Mouse (Mus musculus) heart, embryonic 14.5 days (tissue): ENCODE data around the gene Zfp59. TPM values are rescaled to one million over a fixed set of nuclear protein-coding genes. Genes with fewer than 3 reads are reported as not detected.
"Not testable (repeated sequence)": the region's sequence is repeated elsewhere in the genome, so short reads cannot be mapped to it uniquely, and the experiment has no call there.

ENCODE experiments used
- ATAC-seq: fragments of 200-750 bp; cut with Nextera tagmentation; 2 replicates; pipeline ENCODE4 v1.8.0; 2017; ENCODE audit warnings: low read depth, moderate TSS enrichment; ENCODE audit not compliant: insufficient number of reproducible peaks, insufficient read depth, low FRiP score
- H3K27ac ChIP-seq, 2 experiments: fragments of 200-500 bp in 1 of 2; fragments of 300-500 bp in 1 of 2; sonication (generic) in 1 of 2; replicated peaks in 1 of 2; 2 replicates each; pipeline ENCODE4 v1.5.1; 2012 to 2014; ENCODE audit warnings: low read depth in 2 of 2, low read length in 2 of 2, control low read depth in 1 of 2, mild to moderate bottlenecking in 1 of 2, mixed read lengths in 1 of 2; ENCODE audit not compliant: control insufficient read depth in 1 of 2, insufficient read depth in 1 of 2
- H3K27me3 ChIP-seq: fragments of 300-500 bp; sonication (generic); 2 replicates; pipeline ENCODE4 v1.6.1; 2014; ENCODE audit warnings: mild to moderate bottlenecking, low read length, control low read depth; ENCODE audit not compliant: control insufficient read depth, insufficient read depth
- H3K36me3 ChIP-seq: fragments of 300-500 bp; sonication (generic); 2 replicates; pipeline ENCODE4 v1.6.1; 2014; ENCODE audit warnings: mild to moderate bottlenecking, control low read depth, low read length, mixed read lengths; ENCODE audit not compliant: control insufficient read depth, insufficient read depth
- H3K4me1 ChIP-seq, 2 experiments: fragments of 200-500 bp in 1 of 2; fragments of 300-500 bp in 1 of 2; sonication (generic) in 1 of 2; 2 replicates each; pipeline ENCODE4 v1.6.1; 2012 to 2014; ENCODE audit warnings: low read length in 2 of 2, control low read depth in 1 of 2, mixed read lengths in 1 of 2; ENCODE audit not compliant: control insufficient read depth in 2 of 2, insufficient read depth in 2 of 2
- H3K4me2 ChIP-seq: fragments of 300-500 bp; sonication (generic); 2 replicates; pipeline ENCODE4 v1.6.1; 2014; ENCODE audit warnings: mild to moderate bottlenecking, low read length
- H3K4me3 ChIP-seq, 2 experiments: fragments of 200-500 bp in 1 of 2; fragments of 300-500 bp in 1 of 2; sonication (generic) in 1 of 2; 2 replicates each; pipeline ENCODE4 v1.5.1; 2012 to 2014; ENCODE audit warnings: low read length in 2 of 2, mild to moderate bottlenecking in 2 of 2, control low read depth in 1 of 2, low read depth in 1 of 2, moderate library complexity in 1 of 2; ENCODE audit not compliant: control insufficient read depth in 1 of 2, insufficient read depth in 1 of 2
- H3K9ac ChIP-seq: fragments of 300-500 bp; sonication (generic); 2 replicates; pipeline ENCODE4 v1.6.1; 2014; ENCODE audit warnings: mild to moderate bottlenecking, low read length
- H3K9me3 ChIP-seq: fragments of 300-500 bp; sonication (generic); 2 replicates; pipeline ENCODE4 v1.6.1; 2016; ENCODE audit warnings: low read length, control low read depth; ENCODE audit not compliant: control insufficient read depth
- WGBS: fragments of 180-500 bp; shearing (Covaris S2); extraction: QIAGEN DNeasy Blood & Tissue Kit; methylation state at CpG from one replicate; pipeline ENCODE4 v1.1.7; 2014; 5-methylcytosine and 5-hydroxymethylcytosine counted together
- polyA plus RNA-seq: library from polyadenylated mRNA; unstranded; fragments of >200 nt; fragmentation: Nextera tagmentation; extraction: Ambion mirVana; gene quantifications from 2 replicates; pipeline ENCODE4 v1.2.1, GENCODE M21; 2014

Gene Zfp59
- polyA plus RNA-seq, result 5.2 and 6.7 TPM in 2 replicates

GRCm38 (mm10) chr7:27838323-27839249 is at the start of gene Zfp59:
Zfp59 (plus strand) TSS chr7:27838607.
- ATAC-seq, result peak; percentile 92
- Histone ChIP-seq H3K4me2 (peak within 1 kb of the TSS; percentile 70), H3K27ac (peak within 1 kb of the TSS; percentile 81 to 83), H3K27me3 (no peaks in the 10 kb centered on the region), H3K4me3 (peak within 1 kb of the TSS; percentile 62 to 85), H3K4me1 (peaks cover 2 to 6% of the 10 kb centered on the region in 2 experiments; a peak in 3 of 4 replicates), H3K9ac (peak within 1 kb of the TSS; percentile 81), H3K36me3 (no peaks in the 10 kb centered on the region), H3K9me3 (no peaks in the 10 kb centered on the region)
- WGBS, result 2% methylated on average over 34 of the region's 34 CpGs

DNA sequence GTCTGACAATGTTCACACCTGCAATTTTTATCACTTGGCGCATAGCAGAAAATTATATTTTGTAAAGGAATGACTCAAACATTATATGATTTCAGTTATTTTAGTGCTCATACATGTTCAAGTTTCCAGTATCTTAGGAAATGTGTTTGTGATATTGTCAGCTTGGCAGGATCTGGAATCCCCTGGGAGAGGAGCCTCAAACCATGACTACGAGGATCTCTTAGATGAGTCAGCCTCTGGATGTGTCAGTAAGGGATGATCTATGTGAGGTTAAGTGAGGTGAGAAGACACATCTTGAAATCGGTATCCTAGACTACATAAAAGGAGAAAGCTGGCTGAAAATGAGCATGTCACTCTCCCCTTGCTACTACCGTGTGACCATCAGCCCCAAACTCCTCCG is 49.1 kb upstream of the Zfp59 start:
- WGBS, result 80% methylated on average over 5 of the region's 5 CpGs
- Histone ChIP-seq H3K36me3 (no peaks in the 10 kb centered on the region), H3K9me3 (peaks cover 14% of the 10 kb centered on the region), H3K9ac (no peak overlapping the region), H3K27me3 (no peaks in the 10 kb centered on the region), H3K4me2 (no peak overlapping the region), H3K4me3 (no peak overlapping the region), H3K27ac (no peak overlapping the region), H3K4me1 (no peaks in the 10 kb centered on the region)
- ATAC-seq, result no peak

DNA sequence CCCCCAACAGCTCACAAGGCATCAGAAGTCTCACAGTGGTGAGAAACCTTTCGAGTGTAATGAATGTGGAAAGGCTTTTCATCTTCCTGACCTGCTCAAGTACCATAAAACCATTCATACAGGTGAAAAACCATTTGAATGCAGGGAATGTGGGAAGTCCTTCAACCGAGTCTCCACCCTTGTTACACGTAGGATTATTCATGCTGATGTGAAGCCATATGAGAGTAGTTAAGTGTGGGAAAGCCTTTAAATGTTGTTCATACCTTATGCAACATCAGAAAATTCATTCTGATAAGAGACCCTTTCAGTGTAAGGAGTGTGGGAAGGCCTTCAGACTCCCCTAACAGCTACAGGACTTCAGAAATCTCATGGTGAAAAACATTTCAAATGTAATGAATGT is 44.5 kb upstream of the Zfp59 start:
- ATAC-seq, H3K9me3 ChIP-seq, H3K36me3 ChIP-seq, H3K4me1 ChIP-seq, H3K9ac ChIP-seq, H3K4me2 ChIP-seq, H3K27ac ChIP-seq, H3K27me3 ChIP-seq, H3K4me3 ChIP-seq: not testable (repeated sequence)
- WGBS, result 62% methylated on average over 2 of the region's 3 CpGs

DNA sequence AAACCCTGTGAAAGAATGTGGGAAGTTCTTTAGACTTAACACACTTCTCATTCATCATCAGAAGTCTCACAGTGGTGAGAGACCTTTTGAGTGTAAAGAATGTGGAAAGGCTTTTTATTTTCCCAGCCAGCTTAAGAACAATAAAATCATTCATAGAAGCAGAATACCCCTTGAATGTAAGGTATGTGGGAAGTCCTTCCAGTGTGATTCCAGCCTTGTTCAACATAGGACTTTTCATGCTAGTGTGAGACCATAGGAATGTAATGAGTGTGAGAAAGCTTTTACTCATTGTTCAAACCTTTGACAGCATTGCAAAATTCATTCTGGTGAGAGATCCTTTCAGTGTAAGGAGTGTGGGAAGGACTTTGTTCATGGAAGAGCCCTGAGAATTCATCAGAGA is 43.8 kb upstream of the Zfp59 start:
- Histone ChIP-seq H3K36me3 (no peaks in the 10 kb centered on the region), H3K4me2 (no peak overlapping the region), H3K9ac (no peak overlapping the region), H3K9me3 (no peaks in the 10 kb centered on the region), H3K4me1 (peaks cover 0 to 10% of the 10 kb centered on the region in 2 experiments; a peak in 2 of 4 replicates), H3K27ac (no peak overlapping the region), H3K4me3 (no peak overlapping the region), H3K27me3 (no peaks in the 10 kb centered on the region)
- ATAC-seq, result no peak

GRCm38 (mm10) chr7:27797906-27798811 is 40.2 kb upstream of the Zfp59 start:
- ATAC-seq, result peak; percentile 54; the same call in 1 of the 2 replicates
- Histone ChIP-seq H3K4me1 (peaks cover 0 to 10% of the 10 kb centered on the region in 2 experiments; a peak in 2 of 4 replicates), H3K4me2 (peak overlapping the region; percentile 26), H3K9me3 (no peaks in the 10 kb centered on the region), H3K27me3 (no peaks in the 10 kb centered on the region), H3K9ac (no peak overlapping the region), H3K27ac (peak overlapping the region in 1 of 2 experiments; percentile 41; a peak in 1 of 4 replicates), H3K36me3 (no peaks in the 10 kb centered on the region), H3K4me3 (no peak overlapping the region)
- 25% methylated on average over 8 of the region's 8 CpGs for WGBS

GRCm38 (mm10) chr7:27801137-27801536 is 37.3 kb upstream of the Zfp59 start:
- no peak for ATAC-seq
- H3K27ac ChIP-seq, result no peak overlapping the region
- 56% methylated on average over 2 of the region's 2 CpGs for WGBS
- H3K36me3 ChIP-seq, result peaks cover 3% of the 10 kb centered on the region; the same call in 1 of the 2 replicates
- H3K9ac ChIP-seq, result no peak overlapping the region
- H3K9me3 ChIP-seq, result no peaks in the 10 kb centered on the region
- H3K4me1 ChIP-seq, result peaks cover 0 to 10% of the 10 kb centered on the region in 2 experiments; a peak in 2 of 4 replicates
- no peaks in the 10 kb centered on the region for H3K27me3 ChIP-seq
- H3K4me2 ChIP-seq, result no peak overlapping the region
- no peak overlapping the region for H3K4me3 ChIP-seq

GRCm38 (mm10) chr7:27802986-27803385 is 35.4 kb upstream of the Zfp59 start:
- Histone ChIP-seq H3K36me3 (peaks cover 12% of the 10 kb centered on the region), H3K9me3 (no peaks in the 10 kb centered on the region), H3K9ac (no peak overlapping the region), H3K4me1 (peaks cover 0 to 9% of the 10 kb centered on the region in 2 experiments; a peak in 2 of 4 replicates), H3K4me3 (no peak overlapping the region), H3K27ac (no peak overlapping the region), H3K4me2 (no peak overlapping the region), H3K27me3 (no peaks in the 10 kb centered on the region)
- 72% methylated on average over 5 of the region's 5 CpGs for WGBS
- ATAC-seq, result no peak
